19 mouse cellular contexts compared by ENCODE assay signal in genomic region chr16:77894247-77894646, GRCm38 (mm10).
DNase-seq lines count a peak whose midpoint lies in the region; ATAC-seq and TF ChIP-seq lines count a peak whose summit lies in the region.
"Had no signal": no experiment of that assay in that cellular context is flagged by ENCODE, and none has a peak within 500 bp of the region (broad histone marks: within the 10 kb centered on the region; RNA-seq: fewer than 3 reads in every experiment).

No protein-coding gene starts in this region.

- no peak overlapping the region for H3K27ac ChIP-seq in neural tube, embryonic 11.5 days (ENCODE audit: low read depth, low read length)
- H3K27ac ChIP-seq in forebrain, embryonic 16.5 days (ENCODE audit: low read length), result peak overlapping the region; percentile 96
- H3K27ac ChIP-seq in midbrain, embryonic 12.5 days (replicated peaks), result peak overlapping the region; percentile 71
- peak overlapping the region; percentile 51; the same call in 1 of the 2 replicates for H3K27ac ChIP-seq in neural tube, embryonic 15.5 days (replicated peaks)
- H3K27ac ChIP-seq in intestine, embryonic 15.5 days, result no peak overlapping the region
- no peak overlapping the region for H3K27ac ChIP-seq in liver, postnatal 0 days (ENCODE audit: low read depth)
- H3K27ac ChIP-seq: liver, embryonic 13.5 days; stomach, postnatal 0 days had no signal

- H3K9ac ChIP-seq in neural tube, embryonic 11.5 days (ENCODE audit: low read length), result no peak overlapping the region
- 0 out of 2 replicates have a peak overlapping the region, but pooled peaks have one; percentile 25 for H3K9ac ChIP-seq in forebrain, embryonic 16.5 days (replicated peaks; ENCODE audit: low read depth, low read length)
- H3K9ac ChIP-seq in midbrain, embryonic 12.5 days (replicated peaks), result no peak overlapping the region
- no peak overlapping the region for H3K9ac ChIP-seq in neural tube, embryonic 15.5 days (replicated peaks)
- H3K9ac ChIP-seq in intestine, embryonic 15.5 days, result no peak overlapping the region
- H3K9ac ChIP-seq in liver, postnatal 0 days (replicated peaks), result no peak overlapping the region
- H3K9ac ChIP-seq: liver, embryonic 13.5 days had no signal

- TF ChIP-seq CTCF in liver, postnatal 0 days (IDR thresholded peaks at IDR 0.05; ENCODE audit: low read depth), result no peak

- H3K27me3 ChIP-seq in neural tube, embryonic 11.5 days (ENCODE audit: control insufficient read depth, insufficient read depth, low read length), result no peaks in the 10 kb centered on the region
- no peaks in the 10 kb centered on the region for H3K27me3 ChIP-seq in forebrain, embryonic 16.5 days (replicated peaks; ENCODE audit: control insufficient read depth, insufficient read depth, low read length)
- H3K27me3 ChIP-seq in midbrain, embryonic 12.5 days, result no peaks in the 10 kb centered on the region
- H3K27me3 ChIP-seq in neural tube, embryonic 15.5 days (replicated peaks), result no peaks in the 10 kb centered on the region
- no peaks in the 10 kb centered on the region for H3K27me3 ChIP-seq in intestine, embryonic 15.5 days (replicated peaks)
- no peaks in the 10 kb centered on the region for H3K27me3 ChIP-seq in liver, postnatal 0 days (ENCODE audit: insufficient read depth, low read length)
- H3K27me3 ChIP-seq: liver, embryonic 13.5 days had no signal

- H3K4me3 ChIP-seq in neural tube, embryonic 11.5 days (ENCODE audit: low read depth, low read length), result no peak overlapping the region
- H3K4me3 ChIP-seq in forebrain, embryonic 16.5 days (replicated peaks; ENCODE audit: low read length), result no peak overlapping the region
- H3K4me3 ChIP-seq in midbrain, embryonic 12.5 days, result no peak overlapping the region
- no peak overlapping the region for H3K4me3 ChIP-seq in neural tube, embryonic 15.5 days (replicated peaks)
- no peak overlapping the region for H3K4me3 ChIP-seq in intestine, embryonic 15.5 days (replicated peaks)
- no peak overlapping the region for H3K4me3 ChIP-seq in liver, postnatal 0 days (ENCODE audit: low read depth, low read length)
- H3K4me3 ChIP-seq: liver, embryonic 13.5 days had no signal

- ATAC-seq in neural tube, embryonic 11.5 days (ENCODE audit: insufficient read depth, low FRiP score, low TSS enrichment), result 0 out of 2 replicates have a peak, but pooled peaks have one; percentile 13
- peak; percentile 85 for ATAC-seq in forebrain, embryonic 16.5 days
- ATAC-seq in midbrain, embryonic 12.5 days (ENCODE audit: low FRiP score, low read depth), result peak; percentile 62; the same call in 1 of the 2 replicates
- ATAC-seq in neural tube, embryonic 15.5 days (ENCODE audit: low FRiP score), result no peak
- ATAC-seq in intestine, embryonic 15.5 days, result no peak
- no peak for ATAC-seq in liver, postnatal 0 days

- no peak for TF ChIP-seq EP300 in liver, postnatal 0 days (IDR thresholded peaks at IDR 0.05; ENCODE audit: low read depth)

- 35% methylated on average over 2 of the region's 2 CpGs for WGBS in neural tube, embryonic 11.5 days
- 26% methylated on average over 2 of the region's 2 CpGs for WGBS in forebrain, embryonic 16.5 days
- WGBS in midbrain, embryonic 12.5 days, result 40% methylated on average over 2 of the region's 2 CpGs
- 18% methylated on average over 2 of the region's 2 CpGs for WGBS in neural tube, embryonic 15.5 days
- 58% methylated on average over 2 of the region's 2 CpGs for WGBS in intestine, embryonic 15.5 days
- WGBS in liver, postnatal 0 days (ENCODE audit: insufficient replicate concordance), result 45% methylated on average over 2 of the region's 2 CpGs

- H3K4me2 ChIP-seq in neural tube, embryonic 11.5 days (ENCODE audit: low read depth), result no peak overlapping the region
- H3K4me2 ChIP-seq in forebrain, embryonic 16.5 days (ENCODE audit: low read length), result no peak overlapping the region
- no peak overlapping the region for H3K4me2 ChIP-seq in midbrain, embryonic 12.5 days (replicated peaks)
- no peak overlapping the region for H3K4me2 ChIP-seq in neural tube, embryonic 15.5 days
- H3K4me2 ChIP-seq in intestine, embryonic 15.5 days (replicated peaks), result no peak overlapping the region
- H3K4me2 ChIP-seq in liver, postnatal 0 days (ENCODE audit: low read depth, low read length), result no peak overlapping the region
- H3K4me2 ChIP-seq: heart, embryonic 11.5 days; liver, embryonic 13.5 days had no signal

- H3K9me3 ChIP-seq in neural tube, embryonic 11.5 days (ENCODE audit: control insufficient read depth, low read length), result no peaks in the 10 kb centered on the region
- H3K9me3 ChIP-seq in forebrain, embryonic 16.5 days (ENCODE audit: control insufficient read depth, low read length), result no peaks in the 10 kb centered on the region
- no peaks in the 10 kb centered on the region for H3K9me3 ChIP-seq in midbrain, embryonic 12.5 days
- no peaks in the 10 kb centered on the region for H3K9me3 ChIP-seq in neural tube, embryonic 15.5 days (replicated peaks)
- H3K9me3 ChIP-seq in intestine, embryonic 15.5 days, result no peaks in the 10 kb centered on the region
- no peaks in the 10 kb centered on the region for H3K9me3 ChIP-seq in liver, postnatal 0 days (ENCODE audit: low read length)

- no peak for DNase-seq in neural tube, embryonic 11.5 days (ENCODE audit: low spot score)
- no peak for DNase-seq in neural tube, embryonic 10.5 days (ENCODE audit: extremely low spot score, low spot score)
- no peak for DNase-seq in liver, postnatal 0 days
- DNase-seq: cerebellum, adult 11 months; cerebellum, postnatal 36 days; gastrocnemius, postnatal 36 days; kidney, adult 18-20 months; kidney, postnatal 14 days; layer of hippocampus, postnatal 36 days; liver, embryonic 13.5 days; lung, postnatal 10 days; right cerebral cortex, postnatal 14 days; thymus, postnatal 14 days had no signal

- H3K4me1 ChIP-seq in neural tube, embryonic 11.5 days (ENCODE audit: control insufficient read depth, insufficient read depth, low read length), result no peaks in the 10 kb centered on the region
- H3K4me1 ChIP-seq in forebrain, embryonic 16.5 days (replicated peaks; ENCODE audit: control insufficient read depth, insufficient read depth, low read length), result peaks cover 8% of the 10 kb centered on the region
- peaks cover 3% of the 10 kb centered on the region; the same call in 1 of the 2 replicates for H3K4me1 ChIP-seq in midbrain, embryonic 12.5 days
- no peaks in the 10 kb centered on the region; the same call in 1 of the 2 replicates for H3K4me1 ChIP-seq in neural tube, embryonic 15.5 days
- no peaks in the 10 kb centered on the region for H3K4me1 ChIP-seq in intestine, embryonic 15.5 days (replicated peaks)
- H3K4me1 ChIP-seq in liver, postnatal 0 days (ENCODE audit: insufficient read depth), result no peaks in the 10 kb centered on the region
- H3K4me1 ChIP-seq: liver, embryonic 13.5 days had no signal

- H3K36me3 ChIP-seq in neural tube, embryonic 11.5 days (ENCODE audit: control insufficient read depth, insufficient read depth, low read length), result no peaks in the 10 kb centered on the region
- H3K36me3 ChIP-seq in forebrain, embryonic 16.5 days (ENCODE audit: control insufficient read depth, insufficient read depth), result no peaks in the 10 kb centered on the region
- no peaks in the 10 kb centered on the region for H3K36me3 ChIP-seq in midbrain, embryonic 12.5 days
- no peaks in the 10 kb centered on the region for H3K36me3 ChIP-seq in neural tube, embryonic 15.5 days
- no peaks in the 10 kb centered on the region for H3K36me3 ChIP-seq in intestine, embryonic 15.5 days
- no peaks in the 10 kb centered on the region for H3K36me3 ChIP-seq in liver, postnatal 0 days (replicated peaks; ENCODE audit: insufficient read depth, low read length)
- H3K36me3 ChIP-seq: liver, embryonic 13.5 days had no signal

Comparison
In these comparisons a context has a peak if more than half of its experiments do, and no peak if none do; other contexts are left out.
1. ATAC-seq: peak in neural tube, embryonic 11.5 days (single experiment), forebrain, embryonic 16.5 days (single experiment) and midbrain, embryonic 12.5 days (single experiment); none in neural tube, embryonic 15.5 days (single experiment), intestine, embryonic 15.5 days (single experiment) and liver, postnatal 0 days (single experiment).
2. H3K27ac ChIP-seq: peak in forebrain, embryonic 16.5 days (single experiment), midbrain, embryonic 12.5 days (single experiment) and neural tube, embryonic 15.5 days (single experiment); none in neural tube, embryonic 11.5 days (single experiment), intestine, embryonic 15.5 days (single experiment) and liver, postnatal 0 days (single experiment).